Mouse (Mus musculus): ENCODE data around the gene Podnl1. TPM values are rescaled to one million over a fixed set of nuclear protein-coding genes. Genes with fewer than 3 reads are reported as not detected.

The Podnl1 gene
- total RNA-seq, 2 experiments from 2014 or later: 0.33 to 0.35 TPM

Small RNA genes lying within 50 kb of the gene (microRNA-seq; reads per million reads assigned to microRNA genes)
- 0 reads per million in 2 experiments for gene Gm25110 (ENCODE audit: borderline number of aligned reads in 2 of 2)
- 938 to 988 reads per million in 2 experiments for gene Mir181c (ENCODE audit: borderline number of aligned reads in 2 of 2)
- gene Mir181d (ENCODE audit: borderline number of aligned reads in 2 of 2): 720 to 835 reads per million in 2 experiments
- 0 reads per million in 2 experiments for gene Mir709 (ENCODE audit: borderline number of aligned reads in 2 of 2)

Other genes starting within 250 kb of the Podnl1 start
- gene Adgrl1, start 225.9 kb upstream of the Podnl1 start, total RNA-seq (2021): 10 to 100 TPM; 39.6 to 76.0 TPM
- 1 to 10 TPM; 1.2 to 1.7 TPM for gene Gm10644, start 170.8 kb upstream of the Podnl1 start, total RNA-seq (2021)
- 1 to 10 TPM; 1.7 to 2.8 TPM for gene Asf1b, start 170.5 kb upstream of the Podnl1 start, total RNA-seq (2021)
- gene Prkaca, start 153.0 kb upstream of the Podnl1 start, total RNA-seq (2021): 100 to 1,000 TPM; 279 to 302 TPM
- gene Samd1, start 128.3 kb upstream of the Podnl1 start, total RNA-seq (2021): 10 to 100 TPM; 28.2 to 30.3 TPM
- under 1 TPM; 0.54 to 0.96 TPM for gene 1700067K01Rik, start 124.5 kb upstream of the Podnl1 start, total RNA-seq (2021)
- gene 2210011C24Rik, start 113.8 kb upstream of the Podnl1 start, total RNA-seq (2021): not detected
- gene Palm3, start 104.5 kb upstream of the Podnl1 start, total RNA-seq (2021): under 1 TPM; 0.33 to 0.38 TPM
- gene Il27ra, start 83.4 kb upstream of the Podnl1 start, total RNA-seq (2021): 1 to 10 TPM; 1.7 to 1.9 TPM
- gene Rln3, start 81.0 kb upstream of the Podnl1 start, total RNA-seq (2021): not detected
- gene Gm10643, start 60.9 kb upstream of the Podnl1 start, total RNA-seq (2021): 1 to 10 TPM; 2.5 to 2.6 TPM
- 10 to 100 TPM; 17.1 to 20.3 TPM for gene Rfx1, start 59.2 kb upstream of the Podnl1 start, total RNA-seq (2021)
- 10 to 100 TPM; 13.2 to 16.1 TPM for gene Dcaf15, start 21.2 kb upstream of the Podnl1 start, total RNA-seq (2021)
- gene Cc2d1a, start 21.9 kb downstream of the Podnl1 start, total RNA-seq (2021): 10 to 100 TPM; 26.5 to 30.5 TPM
- under 1 TPM in 1 of 2 experiments, not detected in 1; 0.38 TPM for gene 4930432K21Rik, start 22.0 kb downstream of the Podnl1 start, total RNA-seq (2021)
- gene Nanos3, start 59.2 kb downstream of the Podnl1 start, total RNA-seq (2021): under 1 TPM in 1 of 2 experiments, not detected in 1; 0.61 TPM
- gene Zswim4, start 111.1 kb downstream of the Podnl1 start, total RNA-seq (2021): 10 to 100 TPM; 36.4 to 56.0 TPM
- gene D8Ertd738e, start 123.7 kb downstream of the Podnl1 start, total RNA-seq (2021): 100 to 1,000 TPM; 292 to 304 TPM
- 10 to 100 TPM; 26.2 to 33.4 TPM for gene Mri1, start 131.3 kb downstream of the Podnl1 start, total RNA-seq (2021)
- 10 to 100 TPM; 18.7 to 19.4 TPM for gene Ccdc130, start 144.4 kb downstream of the Podnl1 start, total RNA-seq (2021)

All from adrenal gland, adult 18-20 months (tissue).